Mouse (Mus musculus) CH12.LX (cell line): ENCODE measurements around the gene Cwh43. TPM values are rescaled to one million over a fixed set of nuclear protein-coding genes. Genes with fewer than 3 reads are reported as not detected.
A peak's percentile ranks its signal among the peaks of the same experiment; 100 is the strongest.

Experiments
- DNase-seq: peaks from one replicate; pipeline ENCODE4 v3.0.0-alpha.2; 2013; ENCODE audit errors: extremely low read depth
- H3K27ac ChIP-seq: 2 replicates; pipeline ENCODE4 v1.5.1; 2012; ENCODE audit warnings: low read depth, mild to moderate bottlenecking, control low read depth, moderate library complexity; ENCODE audit not compliant: insufficient read depth
- H3K27me3 ChIP-seq: replicated peaks from 2 replicates; pipeline ENCODE3; 2012; ENCODE audit warnings: inconsistent platforms
- H3K36me3 ChIP-seq, 2 experiments: replicated peaks in 1 of 2; 2 replicates each; pipeline versions ENCODE3 to v1.6.1; 2012; ENCODE audit warnings: inconsistent platforms in 1 of 2, low read length in 1 of 2, mild to moderate bottlenecking in 1 of 2, mixed read lengths in 1 of 2, moderate library complexity in 1 of 2; ENCODE audit not compliant: control insufficient read depth in 1 of 2, insufficient read depth in 1 of 2
- H3K4me1 ChIP-seq, 2 experiments: 2 replicates each; pipeline ENCODE4 v1.6.1; 2012; ENCODE audit warnings: inconsistent platforms in 1 of 2, moderate library complexity in 1 of 2; ENCODE audit not compliant: insufficient read depth in 2 of 2, control insufficient read depth in 1 of 2
- H3K4me2 ChIP-seq: 2 replicates; pipeline ENCODE4 v1.6.1; 2012; ENCODE audit warnings: low read depth, mild to moderate bottlenecking, control low read depth; ENCODE audit not compliant: poor library complexity, insufficient read depth, severe bottlenecking
- H3K4me3 ChIP-seq, 3 experiments: fragments of 150-350 bp in 1 of 3; sonication (generic) in 1 of 3; replicated peaks in 1 of 3; 2 replicates each; pipeline versions ENCODE3 to v1.5.1; 2011 to 2012; ENCODE audit warnings: low read depth in 2 of 3, low read length in 2 of 3, mild to moderate bottlenecking in 2 of 3, moderate library complexity in 2 of 3, control low read depth in 1 of 3, improper control_type of control experiment in 1 of 3, inconsistent platforms in 1 of 3, mixed read lengths in 1 of 3; ENCODE audit not compliant: poor library complexity in 1 of 3
- H3K79me2 ChIP-seq: replicated peaks from 2 replicates; pipeline ENCODE4 v1.6.1; 2012; ENCODE audit warnings: mild to moderate bottlenecking, moderate library complexity; ENCODE audit not compliant: control insufficient read depth, poor library complexity, insufficient read depth, severe bottlenecking; ENCODE audit errors: extremely low read depth
- H3K9ac ChIP-seq: 2 replicates; pipeline ENCODE4 v1.6.1; 2012; ENCODE audit warnings: low read depth, mild to moderate bottlenecking, control low read depth, moderate library complexity; ENCODE audit not compliant: insufficient read depth
- H3K9me3 ChIP-seq: replicated peaks from 2 replicates; pipeline ENCODE3; 2012; ENCODE audit warnings: low read length, inconsistent platforms, mixed read lengths
- BHLHE40 ChIP-seq: IDR thresholded peaks from 2 replicates; pipeline ENCODE4 v1.6.1; 2011; ENCODE audit warnings: mild to moderate bottlenecking, low read depth, low read length, improper control_type of control experiment
- CHD1 ChIP-seq: IDR thresholded peaks from 2 replicates; pipeline ENCODE4 v1.6.1; 2012; ENCODE audit warnings: low read depth, low read length, improper control_type of control experiment, inconsistent platforms
- CTCF ChIP-seq, 2 experiments: IDR thresholded peaks in 1 of 2; conservative IDR thresholded peaks in 1 of 2; 2 replicates each; pipeline ENCODE4 v1.5.1; 2011 to 2012; ENCODE audit warnings: low read depth in 2 of 2, low read length in 2 of 2, improper control_type of control experiment in 1 of 2, inconsistent platforms in 1 of 2, mild to moderate bottlenecking in 1 of 2, moderate library complexity in 1 of 2
- EP300 ChIP-seq: IDR thresholded peaks from 2 replicates; pipeline ENCODE4 v1.6.1; 2011; ENCODE audit warnings: low read length, improper control_type of control experiment
- ETS1 ChIP-seq: conservative IDR thresholded peaks from 2 replicates; pipeline ENCODE4 v1.6.1; 2012; ENCODE audit warnings: low read depth, mild to moderate bottlenecking, inconsistent platforms, low read length, improper control_type of control experiment, moderate library complexity
- HCFC1 ChIP-seq: IDR thresholded peaks from 2 replicates; pipeline ENCODE4 v1.6.1; 2012; ENCODE audit warnings: low read depth, mild to moderate bottlenecking, inconsistent platforms, low read length, improper control_type of control experiment
- JUN ChIP-seq: IDR thresholded peaks from 2 replicates; pipeline ENCODE4 v1.6.1; 2011; ENCODE audit warnings: low read depth, mild to moderate bottlenecking, low read length, improper control_type of control experiment, moderate library complexity; ENCODE audit not compliant: insufficient read depth
- KAT2A ChIP-seq: IDR thresholded peaks from 2 replicates; pipeline ENCODE4 v1.6.1; 2012; ENCODE audit warnings: low read length, improper control_type of control experiment, inconsistent platforms; ENCODE audit not compliant: insufficient replicate concordance
- MAX ChIP-seq: IDR thresholded peaks from 2 replicates; pipeline ENCODE4 v1.6.1; 2011; ENCODE audit warnings: low read length, improper control_type of control experiment
- MEF2A ChIP-seq: IDR thresholded peaks from 2 replicates; pipeline ENCODE4 v1.6.1; 2014; ENCODE audit warnings: low read depth, mild to moderate bottlenecking, inconsistent platforms, low read length, improper control_type of control experiment, borderline replicate concordance
- MYC ChIP-seq: IDR thresholded peaks from 2 replicates; pipeline ENCODE4 v1.6.1; 2011; ENCODE audit warnings: low read depth, mild to moderate bottlenecking, improper control_type of control experiment, low read length
- NELFE ChIP-seq: IDR thresholded peaks from 2 replicates; pipeline ENCODE4 v1.6.1; 2011; ENCODE audit warnings: low read depth, low read length, improper control_type of control experiment
- PAX5 ChIP-seq: IDR thresholded peaks from 2 replicates; pipeline ENCODE4 v1.6.1; 2012; ENCODE audit warnings: low read length, inconsistent platforms, mixed read lengths
- RCOR1 ChIP-seq: conservative IDR thresholded peaks from 2 replicates; pipeline ENCODE4 v1.6.1; 2012; ENCODE audit warnings: low read depth, mild to moderate bottlenecking, inconsistent platforms, low read length, improper control_type of control experiment
- SMC3 ChIP-seq: IDR thresholded peaks from 2 replicates; pipeline ENCODE4 v1.6.1; 2011; ENCODE audit warnings: low read depth, low read length, improper control_type of control experiment
- TCF12 ChIP-seq: IDR thresholded peaks from 2 replicates; pipeline ENCODE4 v1.6.1; 2014; ENCODE audit warnings: low read depth, mild to moderate bottlenecking, inconsistent platforms, low read length, improper control_type of control experiment
- UBTF ChIP-seq: IDR thresholded peaks from 2 replicates; pipeline ENCODE4 v1.6.1; 2012; ENCODE audit warnings: low read depth, mild to moderate bottlenecking, inconsistent platforms, low read length, improper control_type of control experiment, moderate library complexity
- USF2 ChIP-seq: conservative IDR thresholded peaks from 2 replicates; pipeline ENCODE4 v1.6.1; 2011; ENCODE audit warnings: low read depth, low read length, improper control_type of control experiment
- ZC3H11A ChIP-seq: IDR thresholded peaks from 2 replicates; pipeline ENCODE4 v1.6.1; 2012; ENCODE audit warnings: low read depth, mild to moderate bottlenecking, inconsistent platforms, low read length, improper control_type of control experiment
- ZMIZ1 ChIP-seq: IDR thresholded peaks from 2 replicates; pipeline ENCODE4 v1.6.1; 2012; ENCODE audit warnings: low read depth, mild to moderate bottlenecking, inconsistent platforms, low read length, improper control_type of control experiment
- ZNF384 ChIP-seq: IDR thresholded peaks from 2 replicates; pipeline ENCODE4 v1.6.1; 2012; ENCODE audit warnings: low read depth, low read length, improper control_type of control experiment, inconsistent platforms
- dilution Hi-C: fragments of 300-500 bp; cut with MboI; formaldehyde crosslinking; loops from 2 replicates; pipeline ENCODE4 v1.14.3; 2020; ENCODE audit warnings: low sequenced_read_pairs; ENCODE audit not compliant: extremely low pct_unique_long_range_greater_than_20kb, extremely low pct_ligation_motif_present
- in situ Hi-C: fragments of 300-500 bp; cut with MboI; formaldehyde crosslinking; loops from 3 replicates; pipeline ENCODE4 v1.14.3; 2019; ENCODE audit warnings: low sequenced_read_pairs, low pct_ligation_motif_present, low pct_unique_long_range_greater_than_20kb, mixed read lengths
- polyA plus RNA-seq: library from polyadenylated mRNA; unstranded; fragments of >175 nt; gene quantifications from 2 replicates; pipeline ENCODE4 v1.2.1, GENCODE M21; 2012; ENCODE audit warnings: low read depth; ENCODE audit not compliant: insufficient read length
- total RNA-seq, 2 experiments: library from RNA; depleted of rRNA; stranded (reverse); fragments of 300-350 nt in 1 of 2; fragments of >200 nt in 1 of 2; gene quantifications; 2 replicates each; pipeline ENCODE4 v1.2.3; 2012 to 2014

The Cwh43 gene
- total and polyA plus RNA-seq, 3 experiments = not detected

GRCm38 (mm10) chr5:73367906-73368305 lies 38.0 kb upstream of the Cwh43 start:
- Histone ChIP-seq H3K27me3 (no peaks in the 10 kb centered on the region), H3K9ac (no peak overlapping the region), H3K4me1 (peaks cover 12 to 48% of the 10 kb centered on the region in 2 experiments), H3K9me3 (no peaks in the 10 kb centered on the region)
- in situ Hi-C loops = no loop called here
- TF ChIP-seq ZMIZ1 = no peak
- TF ChIP-seq ZC3H11A = no peak
- no peak for TF ChIP-seq ETS1
- TF ChIP-seq MYC = no peak
- TF ChIP-seq TCF12 = no peak
- no peak for TF ChIP-seq USF2
- TF ChIP-seq RCOR1 = no peak
- no peak for TF ChIP-seq PAX5
- TF ChIP-seq EP300 = no peak
- TF ChIP-seq ZNF384 = no peak
- TF ChIP-seq MAX = no peak
- TF ChIP-seq NELFE = no peak
- no peak for TF ChIP-seq BHLHE40
- no peak for TF ChIP-seq HCFC1
- no peak for TF ChIP-seq SMC3
- TF ChIP-seq, all 38 proteins: peak for 0
- no peak overlapping the region for H3K4me2 ChIP-seq
- H3K4me3 ChIP-seq = no peak overlapping the region
- H3K79me2 ChIP-seq = no peaks in the 10 kb centered on the region
- no peaks in the 10 kb centered on the region for H3K36me3 ChIP-seq
- peak overlapping the region; percentile 53; the same call in 1 of the 2 replicates for H3K27ac ChIP-seq
- dilution Hi-C loops = no loop called here
- peak; percentile 68 for DNase-seq

DNA sequence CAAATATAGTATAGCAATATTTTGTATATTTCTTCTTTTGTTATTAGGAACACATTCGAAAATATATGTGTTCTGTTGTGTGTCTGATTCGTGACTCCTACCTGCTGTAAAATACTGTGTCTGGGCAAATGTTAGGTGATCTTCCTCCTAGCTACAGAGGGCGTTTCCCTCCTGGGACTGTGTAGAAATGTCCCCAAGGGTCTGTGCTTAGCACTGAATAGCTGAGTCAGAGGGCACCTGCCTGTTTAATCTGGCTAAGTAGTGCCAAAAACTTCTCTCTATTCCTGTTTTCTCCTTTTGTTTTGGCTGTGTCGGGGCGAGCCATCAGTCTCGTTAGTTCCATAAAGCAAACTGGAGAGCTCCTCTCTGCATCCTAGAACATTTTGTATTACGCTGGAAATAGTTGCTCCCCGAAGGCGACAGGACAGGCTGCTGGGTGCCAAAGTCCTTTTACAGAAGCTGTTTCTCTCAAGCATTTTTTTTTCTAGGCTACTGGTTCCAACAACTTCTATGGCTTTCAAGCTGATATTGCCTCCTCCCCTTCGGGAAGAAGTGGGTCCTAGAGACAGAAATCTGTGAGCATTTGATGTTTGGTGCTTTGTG lies 36.9 kb upstream of the Cwh43 start:
- TF ChIP-seq MEF2A (peak; percentile 36; the same call in 1 of the 2 replicates), CHD1 (no peak), EP300 (no peak), UBTF (no peak), CTCF (conservative IDR thresholded peaks at IDR 0.05 in 1 of 2, IDR thresholded peaks at IDR 0.05 in 1 of 2; ENCODE audit: low read depth in 2 of 2, low read length in 2 of 2) (peak in 1 of 2 experiments; percentile 15; a peak in 1 of 4 replicates), KAT2A (0 out of 2 replicates have a peak, but pooled peaks have one; percentile 28), ETS1 (0 out of 2 replicates have a peak, but pooled peaks have one; percentile 28), JUN (no peak)
- in situ Hi-C loops = no loop called here

More for the DNA sequence above, 36.9 kb upstream of the Cwh43 start:
- H3K4me2 ChIP-seq = peak overlapping the region; percentile 29
- H3K27ac ChIP-seq = no peak overlapping the region; the same call in 1 of the 2 replicates
- H3K27me3 ChIP-seq = no peaks in the 10 kb centered on the region
- peaks cover 12 to 55% of the 10 kb centered on the region in 2 experiments for H3K4me1 ChIP-seq
- no peaks in the 10 kb centered on the region for H3K36me3 ChIP-seq
- no peak overlapping the region for H3K9ac ChIP-seq
- no peaks in the 10 kb centered on the region for H3K9me3 ChIP-seq
- H3K79me2 ChIP-seq = no peaks in the 10 kb centered on the region
- peak overlapping the region in 1 of 3 experiments; percentile 18 for H3K4me3 ChIP-seq
- peak; percentile 76 for DNase-seq
- dilution Hi-C loops = no loop called here
